Mouse (Mus musculus) liver, adult 2 months (tissue): ENCODE data around the gene Clic4. TPM values are rescaled to one million over a fixed set of nuclear protein-coding genes. Genes with fewer than 3 reads are reported as not detected.

Experiments used
- DNase-seq: peaks from one replicate; pipeline ENCODE4 v3.0.0-alpha.2; 2011; ENCODE audit warnings: low read depth, low spot score; ENCODE audit errors: extremely low read depth
- H3K27ac ChIP-seq: fragments of 200-500 bp; replicated peaks from 2 replicates; pipeline ENCODE4 v1.5.1; 2012; ENCODE audit warnings: low read depth, mild to moderate bottlenecking, control low read depth, inconsistent platforms, low read length; ENCODE audit not compliant: insufficient read depth
- H3K27me3 ChIP-seq: fragments of 200-500 bp; 2 replicates; pipeline ENCODE4 v1.6.1; 2012; ENCODE audit warnings: mild to moderate bottlenecking, moderate library complexity, low read length, inconsistent platforms; ENCODE audit not compliant: control insufficient read depth, insufficient read depth
- H3K36me3 ChIP-seq: fragments of 200-500 bp; 2 replicates; pipeline ENCODE4 v1.6.1; 2012; ENCODE audit warnings: low read length, inconsistent platforms; ENCODE audit not compliant: control insufficient read depth, insufficient read depth
- H3K4me1 ChIP-seq: fragments of 200-500 bp; 2 replicates; pipeline ENCODE4 v1.6.1; 2011; ENCODE audit warnings: low read length; ENCODE audit not compliant: control insufficient read depth, insufficient read depth
- H3K4me3 ChIP-seq: fragments of 200-500 bp; 2 replicates; pipeline ENCODE4 v1.5.1; 2011; ENCODE audit warnings: low read depth, mild to moderate bottlenecking, control low read depth, low read length, moderate library complexity; ENCODE audit not compliant: insufficient read depth
- H3K79me2 ChIP-seq: fragments of 200-500 bp; 2 replicates; pipeline ENCODE4 v1.6.1; 2012; ENCODE audit warnings: inconsistent platforms, mild to moderate bottlenecking, low read length, moderate library complexity; ENCODE audit not compliant: control insufficient read depth, insufficient read depth
- H3K9ac ChIP-seq: fragments of 200-500 bp; 2 replicates; pipeline ENCODE4 v1.6.1; 2012; ENCODE audit warnings: low read depth, mild to moderate bottlenecking, control low read depth, inconsistent platforms, low read length
- CTCF ChIP-seq: fragments of 200-500 bp; IDR thresholded peaks from 2 replicates; pipeline ENCODE4 v1.5.1; 2011; ENCODE audit warnings: low read depth, low read length, control low read depth
- POLR2A ChIP-seq: fragments of 200-500 bp; IDR thresholded peaks from 2 replicates; pipeline ENCODE4 v1.6.1; 2011; ENCODE audit warnings: low read length, control low read depth; ENCODE audit not compliant: insufficient read depth; ENCODE audit errors: extremely low read depth
- WGBS: fragments of 180-500 bp; shearing (Covaris S2); methylation state at CpG from one replicate; pipeline ENCODE4 v1.1.7; 2018; 5-methylcytosine and 5-hydroxymethylcytosine counted together
- polyA plus RNA-seq: library from polyadenylated mRNA; depleted of rRNA; stranded (reverse); fragments of >200 nt; gene quantifications from 2 replicates; pipeline ENCODE4 v1.2.3, GENCODE M21; 2012
- total RNA-seq: library from RNA; depleted of rRNA; stranded (reverse); fragments of >200 nt; gene quantifications from 2 replicates; pipeline ENCODE4 v1.2.3, GENCODE M21; 2014

Gene Clic4
- total and polyA plus RNA-seq, 2 experiments: 23.0 to 30.8 TPM

DNA sequence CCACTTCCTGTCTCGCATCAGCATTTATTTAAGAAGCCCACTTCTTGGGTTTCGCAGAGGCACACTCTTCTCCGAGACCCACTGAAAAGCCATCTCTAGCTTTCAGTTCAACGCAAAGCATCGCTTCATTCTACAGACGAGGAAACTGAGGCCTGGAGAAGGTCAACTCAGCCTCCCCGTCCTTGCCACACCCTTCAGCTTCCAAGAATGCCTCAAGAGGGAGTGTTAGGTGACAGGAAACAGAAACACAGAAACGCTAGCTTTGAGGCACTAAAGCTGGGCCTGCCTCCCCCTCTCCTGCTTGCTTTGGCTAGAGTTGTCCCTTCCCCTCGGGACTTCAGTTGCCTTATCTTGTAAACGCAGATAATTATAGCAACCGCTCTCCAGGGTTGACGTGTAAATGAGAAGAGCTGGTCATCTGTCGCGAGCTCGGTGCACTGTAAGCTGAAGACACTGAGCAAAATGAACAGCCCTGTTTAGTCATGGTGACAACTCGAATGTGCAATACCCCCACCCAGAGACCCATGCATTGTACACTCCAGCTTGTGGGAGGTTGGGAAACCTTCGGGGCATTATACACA, 40.6 kb upstream of the Clic4 start:
- 41% methylated on average over 17 of the region's 17 CpGs for WGBS
- Histone ChIP-seq H3K4me1 (peaks cover 17% of the 10 kb centered on the region), H3K9ac (no peak overlapping the region), H3K36me3 (0 out of 2 replicates have a peak, but pooled peaks cover 2% of the 10 kb centered on the region), H3K4me3 (no peak overlapping the region), H3K27ac (peak overlapping the region; percentile 56), H3K27me3 (no peaks in the 10 kb centered on the region), H3K79me2 (no peaks in the 10 kb centered on the region)
- DNase-seq: no peak
- TF ChIP-seq POLR2A: no peak
- no peak for TF ChIP-seq CTCF

DNA sequence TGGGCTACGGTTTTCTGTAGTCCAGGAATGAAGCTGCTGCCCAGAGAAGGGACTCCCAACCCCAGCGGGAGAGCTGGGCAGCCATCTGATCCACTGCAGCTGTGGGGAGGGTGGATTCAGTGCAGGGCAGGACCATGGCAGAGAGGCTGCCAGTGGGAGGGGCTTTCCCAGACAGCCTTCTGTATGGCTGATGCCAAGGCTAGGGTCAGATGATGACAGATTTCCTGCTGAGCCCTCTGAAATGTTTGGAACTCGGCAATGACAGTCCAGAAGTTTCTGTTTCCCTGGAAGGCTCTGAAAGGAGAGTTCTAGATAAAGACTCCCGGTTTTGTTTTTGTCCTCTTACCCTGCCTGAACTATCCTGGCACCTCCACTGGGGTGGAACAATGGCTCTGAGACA, 40.1 kb upstream of the Clic4 start:
- H3K4me3 ChIP-seq: no peak overlapping the region
- TF ChIP-seq CTCF (no peak), POLR2A (no peak)
- 0 out of 2 replicates have a peak, but pooled peaks cover 2% of the 10 kb centered on the region for H3K36me3 ChIP-seq
- H3K9ac ChIP-seq: no peak overlapping the region
- DNase-seq: peak; percentile 60
- H3K4me1 ChIP-seq: peaks cover 17% of the 10 kb centered on the region
- H3K27ac ChIP-seq: peak overlapping the region; percentile 64
- H3K27me3 ChIP-seq: no peaks in the 10 kb centered on the region
- WGBS: 40% methylated on average over 4 of the region's 4 CpGs
- H3K79me2 ChIP-seq: no peaks in the 10 kb centered on the region

DNA sequence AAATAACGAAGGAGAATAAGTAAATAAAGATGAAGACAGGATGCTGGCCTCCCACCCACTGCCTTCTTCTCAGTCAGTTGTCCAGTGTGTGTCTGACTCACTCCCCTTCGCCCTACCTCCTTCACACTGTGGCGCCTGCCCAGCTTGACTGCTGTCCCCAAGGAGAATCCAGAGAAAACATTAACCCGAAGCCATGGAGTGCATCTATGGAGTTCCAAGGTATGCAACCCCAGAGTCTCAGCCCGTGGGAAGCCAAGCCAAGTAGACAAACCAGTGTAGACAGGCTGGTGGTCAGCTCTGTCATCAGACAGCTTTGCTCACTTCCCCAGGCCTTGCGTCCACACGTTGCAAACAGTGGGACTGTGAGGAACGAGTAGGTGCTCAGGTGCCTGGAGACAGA, 37.8 kb upstream of the Clic4 start:
- DNase-seq: no peak
- Histone ChIP-seq H3K36me3 (0 out of 2 replicates have a peak, but pooled peaks cover 2% of the 10 kb centered on the region), H3K27me3 (no peaks in the 10 kb centered on the region), H3K4me3 (no peak overlapping the region), H3K4me1 (peaks cover 25% of the 10 kb centered on the region), H3K79me2 (no peaks in the 10 kb centered on the region), H3K9ac (no peak overlapping the region), H3K27ac (no peak overlapping the region)
- WGBS: 82% methylated on average over 8 of the region's 8 CpGs
- TF ChIP-seq CTCF (no peak), POLR2A (no peak)

DNA sequence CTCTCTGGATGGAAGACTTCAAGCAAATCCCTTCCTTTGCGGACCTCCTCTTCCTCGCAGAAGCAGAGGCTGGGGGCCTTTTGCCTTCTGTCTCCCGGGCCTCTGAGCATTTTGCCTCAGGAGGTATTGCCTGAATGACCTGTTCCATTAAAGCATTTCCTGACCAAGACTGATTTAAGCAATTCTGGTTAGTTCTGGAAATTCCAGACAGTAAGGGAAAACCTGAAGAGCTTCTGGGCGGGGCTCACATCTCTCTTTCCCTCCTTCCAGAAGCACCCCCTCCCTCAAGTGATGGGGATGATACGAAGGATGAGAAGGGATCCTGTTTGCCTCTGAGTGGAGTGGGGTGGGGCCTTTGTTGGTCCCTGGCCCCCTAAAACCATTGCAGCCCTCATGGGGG, 37.1 kb upstream of the Clic4 start:
- no peaks in the 10 kb centered on the region for H3K79me2 ChIP-seq
- H3K27me3 ChIP-seq: no peaks in the 10 kb centered on the region
- no peak overlapping the region for H3K27ac ChIP-seq
- H3K4me1 ChIP-seq: peaks cover 25% of the 10 kb centered on the region
- no peaks in the 10 kb centered on the region for H3K36me3 ChIP-seq
- 87% methylated on average over 5 of the region's 5 CpGs for WGBS
- TF ChIP-seq CTCF: no peak
- TF ChIP-seq POLR2A: no peak
- H3K4me3 ChIP-seq: no peak overlapping the region
- no peak for DNase-seq
- no peak overlapping the region for H3K9ac ChIP-seq

DNA sequence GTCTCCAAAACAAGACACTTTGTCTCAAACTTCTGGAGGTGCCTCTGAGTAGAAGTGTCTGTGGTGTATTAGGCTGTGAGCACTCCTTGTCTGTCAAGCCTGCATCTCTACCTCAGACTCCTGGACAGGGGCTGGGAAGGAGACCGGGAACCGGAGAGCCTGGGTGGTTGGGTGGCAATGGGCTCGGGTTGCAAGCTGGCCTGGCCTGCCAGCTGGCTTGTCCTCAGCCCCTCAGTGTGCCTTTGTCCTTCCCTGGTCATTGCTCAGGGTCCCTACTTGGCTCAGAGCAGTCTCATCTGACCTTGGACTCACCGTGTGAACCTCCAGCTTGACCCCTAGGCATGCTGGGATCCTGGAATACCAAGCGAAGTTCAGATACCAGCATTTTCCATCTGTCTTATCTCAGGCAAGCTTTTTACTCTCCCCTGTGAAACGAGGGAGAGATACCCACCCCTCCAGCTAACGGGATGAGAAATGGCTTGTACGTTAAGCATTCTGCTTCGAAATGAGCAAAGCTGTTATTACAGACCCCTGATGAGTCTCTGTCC, 36.6 kb upstream of the Clic4 start:
- Histone ChIP-seq H3K27me3 (no peaks in the 10 kb centered on the region), H3K9ac (no peak overlapping the region), H3K4me1 (peaks cover 20% of the 10 kb centered on the region), H3K27ac (no peak overlapping the region), H3K79me2 (no peaks in the 10 kb centered on the region), H3K4me3 (no peak overlapping the region), H3K36me3 (no peaks in the 10 kb centered on the region)
- TF ChIP-seq CTCF (no peak), POLR2A (no peak)
- no peak for DNase-seq
- WGBS: 76% methylated on average over 9 of the region's 9 CpGs

DNA sequence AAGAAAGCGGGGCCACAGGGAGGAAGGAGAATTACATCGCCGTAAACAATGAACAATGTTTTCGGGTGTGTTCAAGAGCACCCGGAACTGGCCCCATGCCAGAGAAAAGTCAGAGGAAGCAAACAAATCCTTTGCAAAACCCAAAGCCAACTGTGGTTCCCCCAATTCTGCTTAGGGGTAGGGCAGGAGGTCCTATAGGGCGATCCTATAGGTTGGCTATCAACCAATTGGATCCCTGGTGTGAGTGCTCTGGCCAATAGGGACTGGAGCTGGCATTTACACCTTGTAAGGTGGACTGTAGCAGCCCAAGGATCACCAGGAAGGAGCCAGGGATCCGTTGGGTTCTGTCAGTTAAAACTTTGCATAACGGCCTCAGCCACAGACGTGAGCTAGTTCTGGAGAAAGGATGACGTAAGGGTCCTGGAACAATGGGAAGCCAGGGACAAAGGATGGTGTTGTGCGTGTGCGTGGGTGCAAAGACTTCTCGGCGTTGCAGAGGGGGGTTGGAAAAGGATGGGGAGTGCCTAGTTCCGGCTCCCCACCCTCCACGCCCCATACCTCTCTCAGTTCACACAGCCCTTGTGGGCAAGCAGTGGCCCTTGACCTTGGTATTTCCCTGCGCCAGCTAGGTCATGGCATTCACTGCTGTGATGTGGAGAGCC, 34.5 kb upstream of the Clic4 start:
- Histone ChIP-seq H3K9ac (no peak overlapping the region), H3K27ac (peak overlapping the region; percentile 41; the same call in 1 of the 2 replicates)

More for the DNA sequence above, 34.5 kb upstream of the Clic4 start:
- TF ChIP-seq POLR2A (no peak), CTCF (no peak)
- no peaks in the 10 kb centered on the region for H3K79me2 ChIP-seq
- no peaks in the 10 kb centered on the region for H3K36me3 ChIP-seq
- no peak for DNase-seq
- 66% methylated on average over 17 of the region's 17 CpGs for WGBS
- H3K4me3 ChIP-seq: no peak overlapping the region
- H3K4me1 ChIP-seq: peaks cover 12% of the 10 kb centered on the region
- H3K27me3 ChIP-seq: no peaks in the 10 kb centered on the region
